Mouse (Mus musculus): ENCODE results near the gene Nbeal2.
A peak's percentile ranks its signal among the peaks of the same experiment; 100 is the strongest.

The Nbeal2 gene

DNA sequence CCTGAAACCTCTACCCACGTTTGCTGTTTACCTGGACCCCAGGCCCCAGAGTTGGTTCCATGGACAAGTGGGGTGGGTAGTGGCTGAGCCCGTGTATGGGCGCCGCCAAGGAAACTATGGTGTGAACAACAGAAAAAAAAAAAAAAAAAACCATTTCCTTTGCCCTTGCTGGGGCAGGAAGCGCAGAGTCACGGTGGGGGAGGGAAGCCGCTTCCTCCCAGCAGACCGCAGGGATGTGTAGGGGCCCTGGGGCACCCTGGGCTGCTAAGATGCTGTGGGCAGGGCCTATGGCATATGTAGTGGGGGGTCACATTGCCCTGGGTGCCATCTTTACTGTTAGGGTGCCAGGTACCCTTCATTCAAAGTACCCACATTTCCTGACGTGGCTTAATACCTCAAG lies 8.7 kb downstream of the Nbeal2 start:
- DNase-seq (ENCODE audit: low spot score): no peak

- DNase-seq (ENCODE audit: low spot score): no peak
Measured at GRCm38 (mm10) chr9:110644295-110644694, 9.7 kb downstream of the Nbeal2 start.

GRCm38 (mm10) chr9:110643787-110644186 lies 10.2 kb downstream of the Nbeal2 start:
- DNase-seq (ENCODE audit: low spot score): no peak

GRCm38 (mm10) chr9:110642812-110643524 lies 11.0 kb downstream of the Nbeal2 start:
- no peak for DNase-seq (ENCODE audit: low spot score)

DNA sequence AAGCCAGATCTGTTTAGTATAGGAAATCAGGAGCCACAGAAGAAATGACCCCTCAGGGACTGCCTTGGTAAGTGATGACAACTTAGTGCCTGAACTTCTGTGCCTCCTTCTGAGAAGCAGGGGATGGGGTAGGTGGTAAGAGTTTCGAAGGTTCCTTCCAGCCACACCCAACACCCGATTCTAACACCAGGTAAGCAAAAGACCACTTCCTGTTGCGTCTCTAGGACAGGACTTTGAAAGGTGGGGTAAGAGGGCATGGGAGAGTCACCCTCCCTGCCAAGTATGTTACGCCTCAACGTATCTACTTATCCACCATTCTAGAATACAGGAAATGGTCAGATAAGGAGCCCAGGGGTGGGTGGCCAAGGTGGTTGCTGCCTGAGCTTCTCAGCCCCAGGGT lies 13.0 kb downstream of the Nbeal2 start:
- DNase-seq (ENCODE audit: low spot score): no peak

- no peak for DNase-seq (ENCODE audit: low spot score)
Measured at GRCm38 (mm10) chr9:110638611-110639021, 15.3 kb downstream of the Nbeal2 start.

DNA sequence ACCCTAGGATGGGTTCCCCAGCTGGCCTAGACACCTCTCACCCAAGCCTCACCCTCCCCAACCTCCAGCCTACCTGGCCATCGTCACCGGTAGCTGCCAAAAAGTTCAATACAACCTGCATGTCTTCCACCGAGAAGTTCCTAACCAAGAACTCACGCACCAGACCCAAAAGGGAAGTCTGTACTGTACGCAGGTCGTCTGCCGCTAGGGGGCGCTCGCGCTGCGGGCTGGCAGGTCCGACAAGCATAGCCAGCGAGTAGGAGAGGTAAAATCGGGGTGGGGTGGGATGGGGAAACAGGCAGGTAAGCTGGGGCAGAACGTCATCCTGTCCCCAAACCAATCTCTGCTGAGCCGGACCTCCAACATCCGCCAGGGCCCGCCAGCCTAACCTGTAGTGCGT lies 18.7 kb downstream of the Nbeal2 start:
- peak; percentile 83 for DNase-seq (ENCODE audit: low spot score)

DNA sequence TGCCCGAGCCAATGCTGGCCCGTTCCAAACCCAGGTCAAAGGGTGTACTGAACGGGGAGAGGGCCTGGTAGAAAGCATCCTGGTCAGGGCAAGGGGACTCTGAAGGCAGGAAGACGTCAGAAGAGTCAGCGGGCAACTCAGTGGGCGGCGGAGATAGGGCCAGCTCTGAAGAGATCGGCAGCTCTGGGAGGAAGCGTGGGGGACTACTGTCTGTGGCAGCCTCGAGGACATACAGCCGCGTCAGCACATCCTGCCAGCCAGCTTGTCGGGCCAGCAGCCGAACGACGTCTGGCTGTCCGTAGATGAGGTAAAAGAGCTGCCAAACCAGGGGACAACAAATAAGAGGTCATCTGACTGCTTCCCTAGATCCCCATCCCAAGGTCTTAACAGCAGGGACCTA lies 20.1 kb downstream of the Nbeal2 start:
- no peak for DNase-seq (ENCODE audit: low spot score)

- no peak for DNase-seq (ENCODE audit: low spot score)
Measured at GRCm38 (mm10) chr9:110632671-110633070, 21.3 kb downstream of the Nbeal2 start.

GRCm38 (mm10) chr9:110631651-110632275 lies 22.2 kb downstream of the Nbeal2 start:
- no peak for DNase-seq (ENCODE audit: low spot score)

DNA sequence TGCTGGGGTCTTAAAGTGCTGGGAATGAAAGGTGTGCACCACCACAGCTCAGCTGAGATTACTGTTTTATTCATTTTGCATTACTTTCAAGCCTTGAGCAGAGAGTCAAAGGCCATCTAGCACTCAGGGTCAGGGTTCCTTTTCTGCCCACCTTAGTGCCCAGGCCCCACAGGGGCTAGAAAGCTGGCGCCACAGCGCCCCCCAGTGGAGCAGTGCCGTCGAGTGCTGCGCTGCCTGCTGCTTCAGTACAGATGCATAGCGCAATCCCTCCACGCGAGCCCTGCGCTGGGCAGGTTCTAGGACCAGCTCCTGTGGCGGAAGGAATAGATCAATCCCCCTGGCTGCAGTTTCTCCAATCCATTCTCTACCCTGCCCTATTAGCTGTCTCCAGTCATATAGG lies 22.8 kb downstream of the Nbeal2 start:
- no peak for DNase-seq (ENCODE audit: low spot score)

DNA sequence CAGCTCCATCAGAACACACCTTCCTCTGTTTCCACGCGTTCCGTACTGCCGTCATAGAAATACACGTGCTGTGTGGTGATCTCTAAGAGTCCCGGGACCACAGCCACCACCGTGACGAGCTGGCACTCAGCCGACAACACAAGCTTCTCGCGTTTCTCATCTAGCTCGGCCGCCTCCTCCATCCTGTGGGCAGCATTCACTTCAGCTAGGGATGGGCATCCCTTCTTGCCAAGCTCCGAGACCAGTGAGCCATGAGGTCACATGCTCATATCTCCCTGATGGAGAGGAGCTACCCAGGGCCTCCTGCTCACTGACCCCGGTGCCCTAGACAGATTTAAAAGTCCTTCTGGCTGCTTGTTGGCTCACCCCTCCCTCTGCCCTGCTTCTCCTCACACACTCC lies 23.8 kb downstream of the Nbeal2 start:
- DNase-seq (ENCODE audit: low spot score): no peak

DNA sequence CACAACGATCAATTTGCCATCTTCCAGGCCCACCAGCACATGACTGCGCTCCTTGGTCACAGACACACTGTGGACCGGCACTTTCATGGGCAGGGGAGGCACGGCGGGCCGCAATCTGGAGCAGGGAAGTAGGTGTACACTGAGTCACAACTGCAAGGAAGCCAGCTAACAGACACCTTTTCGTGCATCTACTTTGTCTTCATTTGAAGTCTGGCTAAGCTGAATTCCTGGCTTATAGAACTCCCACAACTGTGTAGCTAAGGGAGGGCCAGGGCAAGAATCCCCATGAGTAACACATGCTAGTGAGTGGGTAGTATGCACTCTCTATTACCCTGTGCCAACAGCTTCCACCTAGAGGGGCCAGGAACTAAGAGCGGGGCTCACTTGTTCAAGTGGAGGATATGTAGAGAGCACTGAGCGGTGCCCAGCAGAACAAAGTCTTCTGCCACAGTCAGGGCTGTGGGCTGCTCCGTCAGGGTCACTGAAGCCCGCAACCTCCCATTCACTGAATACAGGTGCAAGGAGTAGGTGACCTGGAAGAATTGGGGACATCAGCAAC lies 28.5 kb downstream of the Nbeal2 start:
- DNase-seq (ENCODE audit: low spot score): no peak

DNA sequence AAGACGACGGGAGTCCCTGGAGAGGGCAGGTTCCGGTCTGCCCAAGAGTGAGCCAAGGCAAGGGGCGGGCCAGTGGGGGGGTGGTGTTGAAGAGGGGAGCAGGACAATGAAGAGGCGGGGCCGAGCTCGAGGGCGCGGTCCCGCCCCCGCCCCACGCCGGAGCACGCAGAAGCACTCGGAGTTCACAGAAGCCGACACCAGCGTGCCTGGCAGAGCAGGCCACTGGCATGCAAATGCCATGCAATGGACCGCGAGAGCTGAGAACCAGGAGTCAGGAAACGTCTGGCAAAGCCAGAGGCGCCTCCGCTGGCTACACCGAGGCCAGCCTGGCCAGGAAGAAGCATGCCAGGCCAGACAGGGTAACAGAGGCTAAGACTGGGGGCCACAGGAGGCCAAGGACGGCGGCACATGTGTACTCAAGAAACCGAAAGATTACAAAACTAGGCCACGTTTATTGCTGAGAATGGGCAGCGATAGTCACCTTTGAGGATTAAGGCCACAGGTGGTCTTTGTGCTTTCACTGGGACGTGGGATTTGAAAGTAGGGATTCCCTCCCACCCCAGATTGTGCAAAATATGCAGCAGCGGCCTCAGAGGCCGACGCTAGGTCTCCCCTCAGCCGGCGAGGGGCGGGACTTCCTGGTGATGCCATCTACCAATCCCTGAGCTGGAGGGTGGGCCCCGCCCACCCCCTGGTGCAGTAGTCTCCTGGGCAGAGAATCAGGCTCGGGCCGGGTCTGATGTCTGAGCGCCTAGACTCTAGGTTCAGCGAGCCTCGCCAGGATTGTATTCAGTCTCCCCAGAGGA lies 29.4 kb downstream of the Nbeal2 start, which contains the start of gene Nradd:
TSS of gene Nradd (minus strand) at position 92 of the 806 bp plus-strand sequence.
- DNase-seq (ENCODE audit: low spot score): peak; percentile 60

DNA sequence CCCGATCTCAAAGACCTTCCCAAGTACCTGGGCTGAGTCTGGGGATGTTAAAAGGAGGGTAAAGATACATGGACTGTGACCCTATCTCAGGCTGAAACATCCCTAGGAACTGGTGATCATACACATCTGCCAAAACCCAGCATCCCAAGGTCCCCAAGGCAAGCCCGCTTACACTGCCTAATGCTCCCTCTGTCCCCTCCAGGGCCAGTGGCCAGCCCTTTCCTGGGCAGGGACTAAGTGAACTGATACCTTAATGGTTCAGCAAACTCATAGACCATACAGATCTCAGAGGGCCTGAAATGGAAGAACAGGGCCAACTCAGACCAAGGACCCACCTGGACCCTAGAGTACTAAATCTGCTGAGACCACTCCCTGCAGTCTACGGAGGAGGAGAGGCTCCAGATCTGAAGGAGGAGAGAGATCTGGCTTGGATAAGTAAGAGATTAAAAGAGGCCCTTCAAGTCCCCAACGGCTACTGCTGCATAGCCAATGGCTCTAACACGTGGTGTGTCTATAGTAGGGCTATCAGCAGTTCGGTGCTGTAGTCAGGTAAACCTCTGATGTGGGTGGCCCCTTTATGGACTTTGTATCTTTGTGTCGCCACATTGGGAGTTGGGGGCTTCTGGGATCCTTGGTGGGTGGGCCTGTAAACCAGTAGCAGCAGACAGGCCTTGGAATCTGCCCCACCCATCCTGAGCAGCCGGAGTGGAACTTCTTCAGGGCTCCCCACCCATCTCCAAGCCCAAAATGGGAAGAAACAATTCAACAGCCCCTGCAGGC lies 30.4 kb downstream of the Nbeal2 start:
- DNase-seq (ENCODE audit: low spot score): no peak

DNA sequence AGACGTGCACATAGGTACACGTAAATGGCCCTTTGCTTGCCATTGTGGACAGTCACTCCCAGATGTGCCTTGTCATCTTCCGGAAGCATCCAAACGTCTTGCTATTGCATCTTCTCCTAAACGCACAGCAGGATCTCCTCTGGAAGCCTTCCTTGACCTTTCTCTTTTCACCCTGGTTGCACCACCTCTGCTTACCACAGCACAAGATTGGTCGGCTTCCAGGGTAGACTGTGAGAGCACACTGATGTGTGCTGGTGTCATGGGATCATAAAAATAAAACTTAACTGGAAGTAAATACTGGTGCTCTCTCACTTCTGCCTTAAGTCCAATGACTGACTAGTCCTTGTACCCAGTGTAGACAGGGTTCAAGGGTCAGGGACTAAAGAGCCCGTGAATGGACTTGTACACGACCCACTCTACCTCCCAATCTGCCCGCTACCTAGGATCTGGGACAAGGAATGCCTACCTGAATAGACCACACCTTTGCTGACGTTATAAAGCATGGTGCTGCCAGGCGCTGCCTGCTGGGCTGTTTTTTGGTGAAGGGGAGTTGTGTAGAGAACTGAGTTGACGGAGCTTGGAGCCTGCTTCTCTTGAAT lies 31.2 kb downstream of the Nbeal2 start:
- DNase-seq (ENCODE audit: low spot score): no peak

DNA sequence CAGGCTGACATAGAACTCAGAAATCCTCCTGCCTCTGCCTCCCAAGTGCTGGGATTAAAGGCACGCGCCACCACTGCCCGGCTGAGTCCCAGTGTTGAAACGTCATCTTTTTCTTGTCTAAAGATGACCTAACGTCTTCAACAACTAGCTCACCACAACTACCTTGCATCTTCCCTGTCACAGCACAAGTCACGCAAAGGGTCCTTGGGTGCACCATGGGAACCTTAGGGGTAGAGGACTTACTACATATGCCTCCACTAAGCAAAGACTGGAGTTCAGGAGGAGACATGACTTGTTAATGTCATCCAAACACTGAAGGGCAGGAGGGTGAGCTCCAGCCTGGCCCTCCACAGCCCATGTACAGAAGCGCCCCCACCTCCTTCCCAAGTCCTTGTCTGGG lies 33.3 kb downstream of the Nbeal2 start:
- no peak for DNase-seq (ENCODE audit: low spot score)

- DNase-seq (ENCODE audit: low spot score): no peak
Measured at GRCm38 (mm10) chr9:110620180-110620579, 33.8 kb downstream of the Nbeal2 start.

DNA sequence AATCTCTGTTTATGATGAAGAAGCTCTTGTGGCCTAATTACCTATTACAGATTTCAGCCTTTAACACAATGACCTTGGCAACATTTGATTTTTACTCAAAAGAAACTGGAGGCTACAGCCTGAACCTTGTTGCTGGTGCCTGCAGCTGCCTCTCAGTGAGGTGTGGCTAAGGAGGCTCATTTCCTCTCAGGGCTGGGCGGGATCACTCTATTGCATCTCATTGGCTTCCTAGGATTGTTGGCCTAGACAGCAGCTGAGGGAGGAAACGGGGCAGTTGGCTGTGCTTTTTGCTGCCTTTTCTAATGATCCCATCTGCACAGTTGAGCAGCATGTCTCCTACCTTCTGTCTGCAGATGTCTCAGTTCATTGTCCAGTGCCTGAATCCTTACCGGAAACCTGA lies 36.9 kb downstream of the Nbeal2 start:
- no peak for DNase-seq (ENCODE audit: low spot score)

- DNase-seq (ENCODE audit: low spot score): no peak
Measured at GRCm38 (mm10) chr9:110611471-110611870, 42.5 kb downstream of the Nbeal2 start.

DNA sequence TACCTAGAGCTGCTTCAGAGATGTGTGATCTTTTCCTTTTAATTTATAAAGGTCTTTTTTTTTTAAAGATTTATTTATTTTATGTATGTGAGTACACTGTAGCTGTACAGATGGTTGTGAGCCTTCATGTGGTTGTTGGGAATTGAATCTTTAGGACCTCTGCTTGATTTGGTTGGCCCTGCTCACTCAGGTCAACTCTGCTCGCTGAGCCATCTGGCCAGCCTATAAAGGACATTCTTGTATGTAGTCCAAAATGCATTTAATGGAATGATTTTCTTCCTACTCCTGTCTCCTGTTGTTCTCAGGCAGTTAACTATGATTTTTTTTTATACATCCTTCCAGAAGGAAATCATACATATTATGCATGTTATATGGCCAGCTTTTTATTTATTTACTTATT lies 70.4 kb downstream of the Nbeal2 start:
- no peak for DNase-seq (ENCODE audit: low spot score)

Measured in ovary, postnatal 10 days (tissue).